Mouse (Mus musculus): Measurements from ENCODE around the gene Rbmxl1. TPM values are rescaled to one million over a fixed set of nuclear protein-coding genes. Genes with fewer than 3 reads are reported as not detected.

Rbmxl1 gene
- polyA plus RNA-seq, 1 experiment from 2014 or later: 67.1 TPM

DNA sequence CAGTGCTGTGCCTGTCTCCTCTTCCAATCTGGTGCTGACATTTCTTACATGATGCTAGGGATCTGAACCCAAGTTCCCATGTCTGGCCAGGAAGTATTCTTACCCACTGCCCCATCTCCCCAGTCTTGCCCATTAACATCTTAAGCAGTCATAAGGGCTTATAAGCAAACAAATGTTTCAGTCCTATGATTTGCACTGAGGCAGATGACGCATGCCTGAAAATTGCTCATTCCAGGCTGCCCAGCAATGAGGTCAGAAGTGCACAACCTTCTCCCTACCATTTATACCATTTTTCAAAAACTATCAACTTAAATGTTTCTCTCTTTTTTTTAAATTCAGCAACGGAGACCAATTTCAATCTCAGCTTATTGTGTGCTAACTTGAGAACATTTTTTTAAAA, 44.8 kb downstream of the Rbmxl1 start:
- no peaks in the 10 kb centered on the region for H3K36me3 ChIP-seq (ENCODE audit: control insufficient read depth, insufficient read depth)
- no peak overlapping the region for H3K4me3 ChIP-seq (ENCODE audit: low read depth, low read length)
- ATAC-seq (ENCODE audit: low read depth): no peak
- WGBS (ENCODE audit: insufficient replicate concordance): 55% methylated on average over 2 of the region's 2 CpGs
- H3K27ac ChIP-seq (ENCODE audit: low read length): no peak overlapping the region
- no peaks in the 10 kb centered on the region for H3K9me3 ChIP-seq (replicated peaks; ENCODE audit: control insufficient read depth, low read length)
- H3K9ac ChIP-seq (ENCODE audit: low read depth, low read length): no peak overlapping the region
- H3K4me2 ChIP-seq (ENCODE audit: low read depth, low read length): no peak overlapping the region
- H3K27me3 ChIP-seq (ENCODE audit: control insufficient read depth, insufficient read depth, low read depth, low read length): no peaks in the 10 kb centered on the region
- H3K4me1 ChIP-seq (ENCODE audit: control insufficient read depth, low read depth, low read length): no peaks in the 10 kb centered on the region

DNA sequence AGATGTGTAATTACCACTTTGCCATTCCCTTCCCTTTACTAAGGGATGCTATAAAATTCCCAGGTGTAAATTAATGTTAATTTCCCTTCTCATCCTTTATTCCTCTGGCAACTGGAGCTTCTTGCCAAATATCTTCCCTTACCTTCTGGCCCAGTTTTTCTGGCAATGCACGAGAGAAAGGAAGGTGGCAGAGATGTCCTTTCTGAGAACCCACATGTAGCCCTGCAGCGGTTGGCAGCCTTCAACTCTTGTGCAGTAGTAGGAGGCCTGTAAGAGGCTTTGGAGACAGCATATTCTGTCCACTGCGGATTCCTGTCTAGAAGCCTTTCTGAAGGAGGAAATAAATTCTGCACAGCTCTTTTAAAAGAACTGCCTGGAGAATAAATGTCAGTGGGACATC, 52.3 kb downstream of the Rbmxl1 start:
- ATAC-seq (ENCODE audit: low read depth): no peak
- WGBS (ENCODE audit: insufficient replicate concordance): 52% methylated on average over 3 of the region's 3 CpGs
- H3K4me3 ChIP-seq (ENCODE audit: low read depth, low read length): no peak overlapping the region
- H3K36me3 ChIP-seq (ENCODE audit: control insufficient read depth, insufficient read depth): no peaks in the 10 kb centered on the region
- H3K4me2 ChIP-seq (ENCODE audit: low read depth, low read length): no peak overlapping the region
- H3K9ac ChIP-seq (ENCODE audit: low read depth, low read length): no peak overlapping the region
- no peaks in the 10 kb centered on the region for H3K27me3 ChIP-seq (ENCODE audit: control insufficient read depth, insufficient read depth, low read depth, low read length)
- no peaks in the 10 kb centered on the region for H3K9me3 ChIP-seq (replicated peaks; ENCODE audit: control insufficient read depth, low read length)
- no peaks in the 10 kb centered on the region for H3K4me1 ChIP-seq (ENCODE audit: control insufficient read depth, low read depth, low read length)
- no peak overlapping the region for H3K27ac ChIP-seq (ENCODE audit: low read length)

Other genes with a start within 250 kb of the Rbmxl1 start
- not detected in 2 replicates for gene Pou4f2, start 72.3 kb downstream of the Rbmxl1 start, polyA plus RNA-seq (2015; fragmentation: Nextera tagmentation; extraction: Ambion mirVana)
- gene Slc10a7, start 448 bp upstream of the Rbmxl1 start, polyA plus RNA-seq (2015; fragmentation: Nextera tagmentation; extraction: Ambion mirVana): 5.8 and 6.2 TPM in 2 replicates

Data from liver, embryonic 16.5 days (tissue).